Mouse (Mus musculus): ENCODE measurements around the gene Prr3. TPM values are rescaled to one million over a fixed set of nuclear protein-coding genes. Genes with fewer than 3 reads are reported as not detected.
"Not testable (repeated sequence)": the region's sequence is repeated elsewhere in the genome, so short reads cannot be mapped to it uniquely, and the experiment has no call there.

Prr3 gene
- polyA plus RNA-seq, 1 experiment from 2014 or later: 36.0 TPM

DNA sequence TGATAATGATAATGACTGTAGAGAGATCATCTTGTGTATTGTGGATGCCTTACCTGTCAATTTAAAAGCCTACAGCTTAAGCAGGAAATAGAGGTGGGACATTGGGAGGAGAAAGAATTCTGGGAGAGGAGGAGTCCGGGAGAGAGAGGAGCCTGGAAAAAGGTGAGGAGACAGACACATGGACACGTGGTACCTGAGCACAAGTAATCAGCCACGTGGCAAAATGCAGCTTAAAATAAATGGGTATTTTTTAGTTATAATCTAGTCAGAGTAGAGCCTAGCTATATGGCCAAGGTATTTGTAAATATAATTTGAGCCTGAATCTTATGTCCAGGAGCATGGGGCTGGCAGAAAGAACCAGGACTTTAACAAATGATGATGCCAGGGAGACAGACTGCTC is 39.5 kb upstream of the Prr3 start:
- Histone ChIP-seq H3K4me1 (peaks cover 10% of the 10 kb centered on the region), H3K27ac (no peak overlapping the region), H3K36me3 (peaks cover 12% of the 10 kb centered on the region), H3K27me3 (no peaks in the 10 kb centered on the region), H3K9ac (no peak overlapping the region), H3K9me3 (no peaks in the 10 kb centered on the region), H3K4me3 (no peak overlapping the region), H3K4me2 (no peak overlapping the region)
- 67% methylated on average over 3 of the region's 3 CpGs for WGBS
- ATAC-seq (ENCODE audit: insufficient number of reproducible peaks, low FRiP score, low TSS enrichment, low read depth): no peak

DNA sequence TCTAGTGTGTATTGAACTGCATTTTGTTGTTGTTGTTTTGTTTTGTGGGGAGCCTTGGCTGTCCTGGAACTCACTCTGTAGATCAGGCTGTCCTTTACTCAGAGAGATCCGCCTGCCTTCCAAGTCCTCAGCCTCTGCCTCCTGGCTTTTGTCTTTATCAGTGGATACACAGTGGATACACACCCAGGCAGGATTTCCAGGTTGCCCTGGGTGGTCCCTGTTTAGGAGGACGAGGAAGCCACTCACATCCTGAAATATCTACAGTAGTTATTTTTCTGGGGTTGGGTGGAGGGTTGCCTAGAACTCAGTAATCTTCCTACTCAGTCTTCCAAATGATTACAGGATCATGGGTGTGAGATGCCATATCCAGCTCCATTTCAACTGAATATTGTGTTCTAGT is 38.9 kb upstream of the Prr3 start:
- Histone ChIP-seq H3K27ac (no peak overlapping the region), H3K9ac (no peak overlapping the region), H3K27me3 (no peaks in the 10 kb centered on the region), H3K4me1 (peaks cover 6% of the 10 kb centered on the region), H3K9me3 (no peaks in the 10 kb centered on the region), H3K4me3 (no peak overlapping the region), H3K36me3 (peaks cover 17% of the 10 kb centered on the region), H3K4me2 (no peak overlapping the region)
- no peak for ATAC-seq (ENCODE audit: insufficient number of reproducible peaks, low FRiP score, low TSS enrichment, low read depth)
- 70% methylated on average over 2 of the region's 2 CpGs for WGBS

DNA sequence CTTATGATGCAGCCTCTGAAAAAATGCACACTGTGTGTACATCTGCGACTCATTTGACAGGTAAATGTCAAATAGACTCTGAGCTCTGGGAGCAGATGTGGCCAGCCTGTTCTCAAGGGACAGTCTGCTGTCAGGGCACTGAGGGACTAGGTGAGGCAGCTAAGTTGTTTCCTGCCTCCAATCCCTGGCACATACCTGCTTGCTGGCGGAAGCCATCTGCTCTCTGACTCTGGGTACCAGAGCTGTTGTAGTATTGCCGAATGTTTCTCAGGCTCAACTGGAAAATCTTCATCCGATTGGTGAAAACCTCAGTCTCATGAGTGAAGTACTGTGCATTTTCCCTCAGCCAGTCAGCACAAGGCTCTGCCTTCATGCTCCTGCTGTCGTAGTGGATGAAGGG is 37.0 kb upstream of the Prr3 start:
- no peak overlapping the region for H3K4me2 ChIP-seq
- WGBS: 87% methylated on average over 5 of the region's 5 CpGs
- H3K36me3 ChIP-seq: peaks cover 17% of the 10 kb centered on the region
- ATAC-seq (ENCODE audit: insufficient number of reproducible peaks, low FRiP score, low TSS enrichment, low read depth): no peak
- no peaks in the 10 kb centered on the region for H3K9me3 ChIP-seq
- no peak overlapping the region for H3K4me3 ChIP-seq
- H3K9ac ChIP-seq: no peak overlapping the region
- no peaks in the 10 kb centered on the region for H3K4me1 ChIP-seq
- no peaks in the 10 kb centered on the region for H3K27me3 ChIP-seq
- H3K27ac ChIP-seq: no peak overlapping the region

DNA sequence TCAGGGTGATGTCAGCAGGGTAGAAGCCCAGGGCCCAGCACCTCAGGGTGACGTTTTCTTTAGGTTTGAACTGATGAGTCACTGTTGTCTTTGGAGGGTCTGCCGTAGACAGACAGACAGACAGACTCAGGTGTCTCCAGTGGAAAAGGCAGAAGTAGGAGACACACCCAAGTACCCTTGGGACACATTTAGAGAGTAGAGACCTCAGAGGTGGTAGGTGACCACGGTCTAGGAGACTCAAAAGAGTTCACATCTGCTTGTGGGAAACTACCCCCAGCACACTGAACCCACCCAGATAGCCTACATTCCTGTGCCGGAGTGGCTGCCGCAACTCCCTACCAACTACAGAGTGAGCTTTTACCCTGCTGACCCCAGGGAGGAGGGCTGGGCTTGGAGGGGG is 34.9 kb upstream of the Prr3 start:
- H3K36me3 ChIP-seq: peaks cover 17% of the 10 kb centered on the region
- ATAC-seq (ENCODE audit: insufficient number of reproducible peaks, low FRiP score, low TSS enrichment, low read depth): no peak
- no peak overlapping the region for H3K9ac ChIP-seq
- no peak overlapping the region for H3K27ac ChIP-seq
- 90% methylated on average over 5 of the region's 5 CpGs for WGBS
- no peaks in the 10 kb centered on the region for H3K9me3 ChIP-seq
- H3K27me3 ChIP-seq: no peaks in the 10 kb centered on the region
- H3K4me2 ChIP-seq: no peak overlapping the region
- no peaks in the 10 kb centered on the region for H3K4me1 ChIP-seq
- no peak overlapping the region for H3K4me3 ChIP-seq

DNA sequence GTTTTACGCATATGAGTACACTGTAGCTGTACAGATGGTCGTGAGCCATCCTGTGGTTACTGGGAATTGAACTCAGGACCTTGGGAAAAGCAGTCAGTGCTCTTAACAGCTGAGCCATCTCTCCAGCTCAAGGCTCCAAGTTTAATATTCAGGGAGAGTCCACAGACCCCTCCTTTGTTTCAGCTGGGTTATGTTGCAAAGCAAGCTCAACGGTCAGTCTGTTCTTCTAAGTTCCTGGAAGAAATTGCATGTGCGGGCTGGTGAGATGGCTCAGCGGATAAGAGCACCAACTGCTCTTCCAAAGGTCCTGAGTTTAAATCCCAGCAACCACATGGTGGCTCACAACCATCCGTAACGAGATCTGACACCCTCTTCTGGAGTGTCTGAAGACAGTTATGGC is 24.4 kb upstream of the Prr3 start:
- H3K27ac ChIP-seq; ATAC-seq (ENCODE audit: insufficient number of reproducible peaks, low FRiP score, low TSS enrichment, low read depth); H3K4me3 ChIP-seq; H3K9ac ChIP-seq; H3K36me3 ChIP-seq; H3K27me3 ChIP-seq; H3K4me2 ChIP-seq; H3K9me3 ChIP-seq; H3K4me1 ChIP-seq: not testable (repeated sequence)
- 91% methylated on average over 7 of the region's 7 CpGs for WGBS

DNA sequence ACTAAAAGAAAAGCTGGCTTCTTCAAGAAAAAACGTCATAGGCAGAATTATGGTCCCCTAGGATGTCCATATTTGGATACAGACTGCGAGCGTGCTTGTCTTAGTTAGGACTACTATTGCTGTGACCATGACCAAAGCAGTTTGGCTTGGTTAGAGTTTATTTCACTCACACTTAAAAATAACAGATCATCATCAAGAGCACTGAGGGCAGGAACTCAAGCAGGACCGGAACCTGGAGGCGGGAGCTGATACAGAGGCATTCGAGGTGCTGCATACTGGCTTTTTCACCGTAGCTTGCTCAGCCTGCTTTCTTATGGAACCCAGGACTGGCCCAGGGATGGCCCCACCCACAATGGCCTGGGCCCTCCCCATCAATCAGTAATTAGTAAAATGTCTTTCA is 23.3 kb upstream of the Prr3 start:
- Histone ChIP-seq H3K9me3 (no peaks in the 10 kb centered on the region), H3K4me3 (no peak overlapping the region), H3K4me1 (no peaks in the 10 kb centered on the region), H3K9ac (no peak overlapping the region), H3K27me3 (no peaks in the 10 kb centered on the region), H3K27ac (no peak overlapping the region), H3K36me3 (peaks cover 3% of the 10 kb centered on the region; the same call in 1 of the 2 replicates), H3K4me2 (no peak overlapping the region)
- 96% methylated on average over 7 of the region's 7 CpGs for WGBS
- ATAC-seq (ENCODE audit: insufficient number of reproducible peaks, low FRiP score, low TSS enrichment, low read depth): no peak

DNA sequence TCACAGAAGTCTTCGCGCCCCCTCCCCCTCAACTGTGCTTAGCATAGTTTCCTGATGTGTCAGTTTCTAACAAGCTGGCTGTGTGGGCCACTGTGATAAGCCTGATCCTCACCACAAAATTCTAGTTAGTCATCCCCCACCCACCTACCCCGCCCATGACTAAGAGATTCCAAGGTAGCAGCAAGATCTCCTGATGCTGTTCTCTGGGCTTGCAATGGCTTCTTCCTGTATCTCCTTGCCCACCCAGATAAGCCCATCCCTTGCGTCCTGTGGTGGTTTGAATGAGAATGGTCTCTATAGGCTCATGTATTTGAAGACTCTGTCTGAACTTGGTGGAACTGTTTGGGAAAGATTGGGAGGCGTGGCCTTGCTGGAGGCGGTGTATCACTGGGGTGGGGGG is 21.9 kb upstream of the Prr3 start:
- Histone ChIP-seq H3K4me1 (0 out of 2 replicates have a peak, but pooled peaks cover 6% of the 10 kb centered on the region), H3K36me3 (peaks cover 3% of the 10 kb centered on the region; the same call in 1 of the 2 replicates), H3K9ac (no peak overlapping the region), H3K9me3 (no peaks in the 10 kb centered on the region), H3K4me3 (no peak overlapping the region), H3K27ac (no peak overlapping the region), H3K27me3 (no peaks in the 10 kb centered on the region), H3K4me2 (no peak overlapping the region)
- no peak for ATAC-seq (ENCODE audit: insufficient number of reproducible peaks, low FRiP score, low TSS enrichment, low read depth)
- WGBS: 93% methylated on average over 6 of the region's 6 CpGs

DNA sequence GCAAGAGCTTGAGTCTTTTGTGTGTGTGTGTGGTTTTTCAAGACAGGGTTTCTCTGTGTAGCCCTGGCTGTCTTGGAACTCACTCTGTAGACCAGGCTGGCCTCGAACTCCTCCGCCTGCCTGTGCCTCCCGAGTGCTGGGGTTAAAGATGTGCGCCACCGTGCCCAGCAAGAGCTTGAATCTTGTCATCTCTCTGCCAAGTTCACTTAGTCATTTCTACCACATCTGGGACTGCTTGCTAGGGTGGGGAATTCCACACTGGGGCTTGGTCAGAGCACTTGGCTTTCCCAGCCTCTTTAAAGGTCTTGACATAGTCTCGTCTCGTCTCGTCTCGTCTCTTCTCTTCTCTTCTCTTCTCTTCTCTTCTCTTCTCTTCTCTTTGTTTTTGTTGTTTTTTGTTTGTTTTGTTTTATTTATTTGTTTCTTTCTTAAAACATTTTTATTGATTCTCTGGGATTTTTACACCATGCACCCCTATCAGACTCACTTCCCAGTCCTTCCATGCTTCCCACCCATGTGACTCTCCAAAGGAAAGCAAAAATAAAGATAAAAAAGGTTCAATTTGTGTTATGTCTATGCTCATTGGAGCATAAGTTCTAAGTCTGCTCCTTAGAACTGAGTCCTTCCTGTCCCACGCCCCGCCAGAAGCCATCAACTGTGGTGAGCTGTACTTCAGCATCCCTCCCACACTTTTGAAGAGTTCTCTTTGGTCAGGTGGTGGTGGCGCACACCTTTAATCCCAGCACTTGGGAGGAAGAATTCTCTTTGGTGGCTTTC is 21.3 kb upstream of the Prr3 start:
- H3K4me2 ChIP-seq: no peak overlapping the region
- H3K27ac ChIP-seq: no peak overlapping the region
- no peak overlapping the region for H3K9ac ChIP-seq
- no peak for ATAC-seq (ENCODE audit: insufficient number of reproducible peaks, low FRiP score, low TSS enrichment, low read depth)
- H3K4me3 ChIP-seq: no peak overlapping the region
- no peaks in the 10 kb centered on the region for H3K9me3 ChIP-seq
- H3K27me3 ChIP-seq: no peaks in the 10 kb centered on the region
- 87% methylated on average over 12 of the region's 12 CpGs for WGBS
- 0 out of 2 replicates have a peak, but pooled peaks cover 6% of the 10 kb centered on the region for H3K4me1 ChIP-seq
- peaks cover 3% of the 10 kb centered on the region; the same call in 1 of the 2 replicates for H3K36me3 ChIP-seq

DNA sequence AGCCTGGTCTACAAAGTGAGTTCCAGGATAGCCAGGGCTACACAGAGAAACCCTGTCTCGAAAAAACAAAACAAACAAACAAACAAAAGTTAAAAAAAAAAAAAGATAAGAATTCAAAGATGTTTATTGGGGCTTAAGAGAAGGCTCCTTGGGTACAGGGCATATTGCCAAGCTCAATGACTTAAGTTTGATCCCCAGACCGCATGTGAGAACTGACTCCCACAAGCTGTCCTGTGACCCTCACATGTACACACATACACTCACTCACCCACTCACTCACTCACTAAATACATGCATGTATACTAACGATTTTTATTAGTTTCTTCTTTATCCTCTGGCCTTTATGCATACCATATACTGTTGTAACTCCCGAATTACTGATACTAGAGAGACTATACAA is 20.3 kb upstream of the Prr3 start:
- Histone ChIP-seq H3K4me3 (no peak overlapping the region), H3K36me3 (no peaks in the 10 kb centered on the region), H3K27me3 (no peaks in the 10 kb centered on the region), H3K9me3 (no peaks in the 10 kb centered on the region), H3K27ac (no peak overlapping the region), H3K4me2 (no peak overlapping the region), H3K4me1 (peaks cover 9% of the 10 kb centered on the region), H3K9ac (no peak overlapping the region)
- ATAC-seq (ENCODE audit: insufficient number of reproducible peaks, low FRiP score, low TSS enrichment, low read depth): no peak
- 79% methylated on average over 4 of the region's 4 CpGs for WGBS

DNA sequence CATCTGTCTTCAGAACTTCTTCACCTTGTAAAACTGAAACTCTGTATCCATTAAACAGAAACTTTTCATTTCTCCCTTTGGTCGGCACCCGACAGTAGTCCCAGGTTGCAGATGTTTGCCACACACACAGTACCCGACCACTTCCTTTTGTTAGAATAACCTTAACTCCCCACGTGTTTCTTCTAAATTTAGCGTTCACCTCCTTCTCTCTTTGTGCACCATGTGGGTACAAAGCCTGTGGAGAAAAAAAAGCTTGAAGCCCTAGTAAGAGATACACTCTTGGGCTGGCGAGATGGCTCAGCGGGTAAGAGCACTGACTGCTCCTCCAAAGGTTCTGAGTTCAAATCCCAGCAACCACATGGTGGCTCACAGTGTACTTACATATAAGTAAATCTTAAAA is 19.3 kb upstream of the Prr3 start:
- Histone ChIP-seq H3K4me3 (no peak overlapping the region), H3K27ac (no peak overlapping the region), H3K9me3 (no peaks in the 10 kb centered on the region), H3K4me1 (peaks cover 13% of the 10 kb centered on the region), H3K27me3 (no peaks in the 10 kb centered on the region), H3K36me3 (no peaks in the 10 kb centered on the region), H3K4me2 (no peak overlapping the region), H3K9ac (no peak overlapping the region)
- ATAC-seq (ENCODE audit: insufficient number of reproducible peaks, low FRiP score, low TSS enrichment, low read depth): no peak
- 77% methylated on average over 7 of the region's 7 CpGs for WGBS

DNA sequence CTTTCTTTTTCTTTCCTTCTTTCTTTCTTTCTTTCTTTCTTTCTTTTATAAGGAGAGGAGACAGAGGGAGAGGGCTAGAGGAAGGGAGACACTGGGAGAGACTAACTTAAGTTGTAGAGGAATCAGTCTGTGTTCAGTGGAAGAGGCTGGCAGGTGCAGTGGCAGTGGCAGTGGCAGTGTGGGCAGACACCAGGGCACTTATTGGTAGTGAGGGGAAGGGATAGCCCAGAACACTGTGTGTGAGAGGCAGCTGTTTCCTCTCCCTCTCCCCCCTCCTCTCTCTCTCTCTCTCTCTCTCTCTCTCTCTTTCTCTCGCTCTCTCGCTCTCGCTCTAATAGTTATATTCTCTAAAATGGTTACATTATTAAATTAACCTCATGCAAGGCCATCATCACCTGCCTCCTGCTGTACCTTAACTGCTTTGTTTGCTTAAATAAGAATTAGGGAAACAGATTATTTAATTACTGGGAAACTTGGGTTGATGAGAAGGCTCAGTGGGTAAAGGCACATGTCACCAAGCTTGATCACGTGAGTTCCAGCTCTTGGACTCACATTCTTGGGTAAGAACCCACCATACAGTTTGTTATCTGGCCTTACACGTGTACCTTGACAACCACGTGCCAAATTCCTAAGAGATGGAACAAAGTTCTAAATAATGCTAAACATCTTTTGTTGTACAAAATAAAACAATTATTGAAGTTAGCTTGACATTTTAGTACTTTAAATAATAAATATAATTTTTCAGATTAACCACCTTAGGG is 18.7 kb upstream of the Prr3 start:
- Histone ChIP-seq H3K9me3 (no peaks in the 10 kb centered on the region), H3K27ac (no peak overlapping the region), H3K4me2 (no peak overlapping the region), H3K4me3 (no peak overlapping the region), H3K27me3 (no peaks in the 10 kb centered on the region), H3K4me1 (peaks cover 14% of the 10 kb centered on the region), H3K36me3 (no peaks in the 10 kb centered on the region), H3K9ac (no peak overlapping the region)
- whole genome bisulfite sequencing: 85% methylated on average over 6 of the region's 6 CpGs
- ATAC-seq (ENCODE audit: insufficient number of reproducible peaks, low FRiP score, low TSS enrichment, low read depth): no peak

DNA sequence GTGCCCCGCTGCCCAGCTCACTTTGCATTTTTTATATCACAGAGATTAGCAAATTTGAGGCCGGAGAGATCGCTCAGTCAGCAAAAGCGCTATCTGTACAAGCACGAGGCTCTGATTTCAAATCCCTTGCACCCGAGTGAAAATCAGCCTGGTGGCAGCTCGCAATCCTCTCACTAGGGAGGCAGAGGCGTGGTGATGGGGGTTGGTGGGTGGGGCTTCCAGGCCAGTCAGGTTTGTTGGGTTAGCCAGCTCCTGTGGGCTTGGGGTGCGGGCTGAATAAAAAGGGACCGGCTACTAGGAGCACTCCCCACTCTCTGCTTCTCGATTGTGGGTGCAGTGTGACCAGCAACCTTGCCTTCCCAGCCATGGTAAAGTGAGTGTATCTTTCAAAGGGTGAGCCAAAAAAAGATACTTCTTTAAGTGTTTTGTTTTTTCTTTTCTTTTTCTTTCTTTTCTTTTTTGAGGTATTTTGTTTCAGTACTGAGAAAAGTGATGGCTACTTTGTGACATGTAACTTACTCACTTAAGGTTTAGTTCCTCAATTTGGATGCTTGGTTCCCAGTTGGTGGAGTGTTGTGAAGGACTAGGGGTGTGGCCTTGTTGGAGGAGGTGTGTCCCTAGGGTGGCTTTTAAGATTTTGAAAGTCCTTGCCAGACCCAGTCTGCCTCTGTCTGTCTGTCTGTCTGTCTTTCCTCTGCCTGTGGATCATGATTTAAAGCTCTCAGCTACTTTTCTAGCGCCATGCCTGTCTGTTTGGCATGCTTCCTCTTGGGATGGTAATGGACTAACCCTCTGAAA is 17.9 kb upstream of the Prr3 start:
- no peak for ATAC-seq (ENCODE audit: insufficient number of reproducible peaks, low FRiP score, low TSS enrichment, low read depth)
- H3K9ac ChIP-seq: no peak overlapping the region

More for the DNA sequence above, 17.9 kb upstream of the Prr3 start:
- Histone ChIP-seq H3K4me1 (peaks cover 18% of the 10 kb centered on the region), H3K4me2 (no peak overlapping the region), H3K27ac (no peak overlapping the region), H3K4me3 (no peak overlapping the region), H3K9me3 (no peaks in the 10 kb centered on the region), H3K27me3 (no peaks in the 10 kb centered on the region), H3K36me3 (no peaks in the 10 kb centered on the region)
- WGBS: 62% methylated on average over 12 of the region's 12 CpGs

Measured in limb, embryonic 15.5 days (tissue).